Mouse (Mus musculus) E14TG2a.4 (cell line): ENCODE data around the gene Dmkn.

ENCODE experiments used
- H3K27me3 ChIP-seq: 2 replicates; pipeline ENCODE4 v1.6.1; 2014; ENCODE audit warnings: low read length, control low read depth; ENCODE audit not compliant: insufficient read depth
- H3K36me3 ChIP-seq: 2 replicates; pipeline ENCODE4 v1.6.1; 2014; ENCODE audit warnings: low read length, control low read depth; ENCODE audit not compliant: insufficient read depth
- H3K4me1 ChIP-seq: replicated peaks from 2 replicates; pipeline ENCODE4 v1.6.1; 2014; ENCODE audit warnings: low read depth, low read length, control low read depth
- H3K4me3 ChIP-seq: replicated peaks from 2 replicates; pipeline ENCODE4 v1.5.1; 2014; ENCODE audit warnings: mild to moderate bottlenecking, low read length
- H3K9me3 ChIP-seq: 2 replicates; pipeline ENCODE4 v1.6.1; 2014; ENCODE audit warnings: low read length, control low read depth
- CTCF ChIP-seq: conservative IDR thresholded peaks from 2 replicates; pipeline ENCODE4 v1.5.1; 2014; ENCODE audit warnings: low read length
- NANOG ChIP-seq: IDR thresholded peaks from 2 replicates; pipeline ENCODE4 v1.6.1; 2014; ENCODE audit warnings: borderline replicate concordance, low read length, mixed read lengths
- POU5F1 ChIP-seq: IDR thresholded peaks from 2 replicates; pipeline ENCODE4 v1.6.1; 2014; ENCODE audit warnings: low read length, borderline replicate concordance

Dmkn gene

DNA sequence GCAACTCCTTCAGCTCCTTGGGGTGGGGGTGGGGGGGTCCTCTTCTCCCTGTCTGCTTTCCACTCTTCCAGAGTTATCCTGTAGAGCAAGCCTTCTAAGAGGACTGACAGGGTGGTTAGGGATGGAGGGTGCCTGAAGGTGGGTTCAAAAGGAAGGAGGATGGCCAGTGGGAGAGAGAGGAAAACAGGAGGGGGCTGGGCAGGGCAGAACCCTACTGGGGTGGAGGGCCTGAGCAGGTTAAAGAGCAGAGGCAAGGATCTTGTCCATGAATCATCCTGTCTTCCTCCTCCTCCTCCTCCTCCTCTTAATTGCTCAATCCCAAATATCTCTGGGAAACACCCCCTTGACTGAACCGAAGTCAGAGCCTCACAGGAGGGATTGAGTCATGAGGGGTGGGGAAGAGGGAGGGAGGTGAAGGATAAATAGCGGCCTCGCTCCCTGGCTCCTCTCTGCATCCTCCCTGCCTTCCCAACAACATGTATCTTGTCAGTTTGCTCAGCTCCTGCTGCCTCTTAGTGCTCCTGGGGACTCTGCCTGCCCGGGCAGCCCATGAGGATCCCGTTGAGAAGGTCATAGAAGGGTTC is 12.4 kb upstream of the Dmkn start, which contains the start of gene Sbsn:
Gene Sbsn, plus strand, starts transcription at position 386 of the 584 bp plus-strand sequence.
- H3K4me3 ChIP-seq = no peak within 1 kb of the TSS
- H3K9me3 ChIP-seq = peaks cover 10% of the 10 kb centered on the region
- H3K4me1 ChIP-seq = peaks cover 26% of the 10 kb centered on the region
- TF ChIP-seq CTCF (no peak), NANOG (no peak), POU5F1 (no peak)
- peaks cover 22% of the 10 kb centered on the region for H3K27me3 ChIP-seq
- H3K36me3 ChIP-seq = no peaks in the 10 kb centered on the region

DNA sequence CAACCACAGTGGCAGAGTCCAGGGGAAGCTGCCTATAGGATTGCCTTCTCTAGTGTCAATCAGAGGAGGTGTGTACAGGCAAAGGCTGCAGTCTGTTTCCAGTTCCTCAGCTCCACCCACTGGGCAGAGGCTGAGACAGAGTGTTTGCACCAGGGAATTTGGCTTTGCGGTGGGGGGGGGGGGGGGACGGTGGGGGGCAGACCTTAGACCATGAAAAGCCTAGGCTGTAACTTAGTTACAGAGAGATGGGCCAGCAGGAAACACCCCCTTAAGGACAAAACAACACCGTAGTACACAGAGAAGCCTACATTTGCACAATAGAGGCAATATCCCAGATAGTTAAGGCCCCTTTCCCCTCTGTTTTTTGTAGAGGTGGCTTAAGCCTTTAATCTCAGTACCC is 6.6 kb upstream of the Dmkn start:
- Histone ChIP-seq H3K27me3 (peaks cover 33% of the 10 kb centered on the region), H3K36me3 (no peaks in the 10 kb centered on the region), H3K9me3 (peaks cover 10% of the 10 kb centered on the region), H3K4me3 (no peak overlapping the region), H3K4me1 (peaks cover 25% of the 10 kb centered on the region)
- TF ChIP-seq NANOG (no peak), POU5F1 (no peak), CTCF (no peak)

DNA sequence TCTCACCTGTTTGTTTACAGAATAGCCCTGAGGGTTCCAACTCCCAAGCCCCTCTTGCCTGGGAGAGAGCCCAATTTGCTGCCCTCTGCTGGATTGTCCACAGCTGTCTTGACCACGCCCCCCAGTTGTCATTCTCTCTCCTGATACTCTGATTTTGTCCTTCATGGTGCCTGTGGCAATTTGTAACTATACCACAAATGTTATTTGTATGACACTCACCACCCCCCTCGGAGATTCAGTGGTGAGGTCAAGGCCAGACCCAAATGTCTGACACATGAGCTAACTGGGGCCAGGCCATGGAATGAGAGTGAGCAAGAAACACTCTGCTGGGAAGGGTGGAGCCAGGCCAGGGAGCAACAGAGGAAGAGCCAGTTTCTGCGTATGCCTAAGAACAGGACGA is 4.7 kb upstream of the Dmkn start:
- Histone ChIP-seq H3K4me3 (no peak overlapping the region), H3K27me3 (peaks cover 43% of the 10 kb centered on the region), H3K9me3 (peaks cover 10% of the 10 kb centered on the region), H3K36me3 (no peaks in the 10 kb centered on the region), H3K4me1 (peaks cover 36% of the 10 kb centered on the region)
- peak; percentile 20 for TF ChIP-seq CTCF
- no peak for TF ChIP-seq POU5F1

DNA sequence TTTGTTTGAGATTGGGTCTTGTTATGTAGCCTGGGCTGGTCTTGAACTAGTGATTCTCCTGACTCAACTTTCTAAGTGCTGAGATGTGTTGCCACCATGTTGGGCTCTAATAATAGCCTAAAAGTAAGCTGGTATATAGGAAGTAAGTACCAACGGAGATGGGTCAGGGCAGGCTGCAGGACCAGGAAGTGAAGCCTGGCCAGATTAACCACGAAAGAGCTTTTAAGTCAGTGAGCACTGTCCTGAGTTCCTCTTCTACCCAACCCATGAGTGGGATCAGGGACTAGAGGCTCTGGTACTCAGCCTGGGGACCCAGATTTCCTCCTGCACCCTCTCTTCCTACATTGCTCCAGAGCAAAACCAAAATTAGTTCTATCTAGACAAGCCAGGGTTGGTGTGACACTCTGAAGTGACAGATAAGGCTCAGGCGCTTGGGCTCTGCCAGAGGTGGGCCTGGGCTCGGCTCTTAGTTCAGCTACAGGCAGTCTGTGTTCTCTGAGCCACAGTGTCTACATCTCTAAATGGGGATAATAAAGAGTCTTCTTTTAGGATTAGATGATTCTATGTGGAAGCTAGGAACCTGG is 1.7 kb upstream of the Dmkn start:
- TF ChIP-seq POU5F1 = no peak
- TF ChIP-seq NANOG = no peak
- no peak for TF ChIP-seq CTCF
- Histone ChIP-seq H3K9me3 (no peaks in the 10 kb centered on the region), H3K4me1 (peaks cover 45% of the 10 kb centered on the region), H3K36me3 (no peaks in the 10 kb centered on the region), H3K4me3 (no peak overlapping the region), H3K27me3 (peaks cover 47% of the 10 kb centered on the region)

DNA sequence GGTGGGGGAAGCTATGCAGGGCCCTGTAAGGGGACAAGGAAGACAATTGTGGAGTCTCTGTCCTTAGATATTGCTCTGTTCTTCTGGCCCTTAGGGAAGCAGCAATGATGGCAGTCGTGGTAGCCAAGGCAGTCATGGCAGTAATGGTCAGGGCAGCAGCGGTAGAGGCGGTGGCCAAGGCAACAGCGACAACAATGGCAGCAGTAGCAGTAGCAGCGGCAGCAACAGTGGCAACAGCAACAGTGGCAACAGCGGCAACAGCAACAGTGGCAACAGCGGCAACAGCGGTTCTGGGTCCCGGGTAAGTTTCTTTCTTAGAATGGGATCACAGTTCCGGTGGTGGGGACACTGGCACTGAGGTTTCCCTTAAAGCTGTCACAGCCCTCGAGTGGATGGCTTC is 1.6 kb downstream of the Dmkn start:
- Histone ChIP-seq H3K9me3 (no peaks in the 10 kb centered on the region), H3K4me1 (peaks cover 52% of the 10 kb centered on the region), H3K4me3 (no peak overlapping the region), H3K36me3 (no peaks in the 10 kb centered on the region), H3K27me3 (peaks cover 64% of the 10 kb centered on the region)
- no peak for TF ChIP-seq NANOG
- TF ChIP-seq CTCF = no peak
- TF ChIP-seq POU5F1 = no peak

DNA sequence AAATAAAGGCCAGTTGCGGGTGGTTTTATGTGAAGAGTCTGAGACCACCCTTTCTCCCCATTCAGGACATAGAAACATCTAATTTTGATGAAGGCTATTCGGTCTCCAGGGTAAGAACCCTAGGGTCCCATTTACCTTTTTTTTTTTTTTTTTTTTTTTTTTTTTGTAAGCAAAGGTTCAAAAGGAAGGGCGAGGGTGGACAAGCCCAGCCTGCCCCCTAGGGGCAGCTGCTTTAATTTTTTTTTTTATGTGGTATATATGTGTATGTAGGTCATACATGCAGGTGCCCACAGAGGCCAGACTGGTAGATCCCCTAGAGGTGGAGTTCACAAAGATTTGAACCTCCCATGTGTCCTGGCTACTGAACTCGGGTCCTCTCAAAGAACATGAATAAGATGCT is 2.9 kb downstream of the Dmkn start:
- Histone ChIP-seq H3K27me3 (peaks cover 69% of the 10 kb centered on the region), H3K36me3 (no peaks in the 10 kb centered on the region), H3K4me1 (peaks cover 55% of the 10 kb centered on the region), H3K4me3 (no peak overlapping the region), H3K9me3 (no peaks in the 10 kb centered on the region)
- TF ChIP-seq CTCF (peak; percentile 16; the same call in 1 of the 2 replicates), NANOG (no peak), POU5F1 (no peak)

DNA sequence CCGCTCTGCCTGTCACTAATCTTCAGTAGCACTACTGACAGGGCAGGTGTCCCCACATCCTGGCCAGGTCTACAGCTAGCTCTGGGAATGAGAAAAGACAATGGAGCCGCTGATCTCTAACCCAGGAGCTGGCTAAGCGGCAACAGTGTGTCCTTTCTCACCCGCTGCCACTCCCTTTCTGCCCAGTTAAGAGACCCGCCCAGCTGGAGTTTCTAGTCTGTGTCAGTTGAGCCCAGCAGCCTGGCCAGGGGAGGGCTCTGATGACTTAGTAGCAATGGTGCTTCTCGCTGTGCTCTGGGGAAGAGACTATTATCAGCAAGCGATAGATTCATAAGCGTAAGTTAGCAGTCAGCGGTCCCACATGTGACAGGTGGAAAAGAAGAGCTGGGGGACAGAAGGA is 5.7 kb downstream of the Dmkn start:
- no peak for TF ChIP-seq CTCF
- no peak for TF ChIP-seq NANOG
- TF ChIP-seq POU5F1 = no peak
- H3K4me1 ChIP-seq = peaks cover 40% of the 10 kb centered on the region

DNA sequence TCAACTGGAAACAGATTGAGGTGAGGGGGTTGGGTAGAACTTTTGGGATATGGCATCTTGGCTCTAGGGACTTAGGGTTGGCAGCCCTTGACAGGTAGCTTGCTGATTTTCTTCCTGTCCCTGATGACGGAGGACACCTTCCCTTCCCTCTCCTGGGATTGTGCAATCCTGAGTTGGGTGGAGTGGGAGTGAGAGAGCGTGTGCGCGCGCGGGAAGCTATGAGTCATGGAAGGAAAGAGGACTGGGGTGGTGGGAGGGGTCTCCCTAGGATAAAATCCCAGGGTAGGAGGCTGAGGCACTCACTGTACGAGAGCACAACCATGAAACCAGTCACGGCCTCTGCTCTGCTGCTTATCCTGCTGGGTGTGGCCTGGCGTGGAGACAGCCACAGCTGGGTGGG is 12.5 kb downstream of the Dmkn start:
- TF ChIP-seq CTCF = no peak
- TF ChIP-seq NANOG = no peak
- no peak for TF ChIP-seq POU5F1
- no peaks in the 10 kb centered on the region for H3K36me3 ChIP-seq

More for the DNA sequence above, 5.7 kb downstream of the Dmkn start:
- Histone ChIP-seq H3K36me3 (no peaks in the 10 kb centered on the region), H3K9me3 (peaks cover 6% of the 10 kb centered on the region; the same call in 1 of the 2 replicates), H3K27me3 (peaks cover 58% of the 10 kb centered on the region), H3K4me3 (no peak overlapping the region)

DNA sequence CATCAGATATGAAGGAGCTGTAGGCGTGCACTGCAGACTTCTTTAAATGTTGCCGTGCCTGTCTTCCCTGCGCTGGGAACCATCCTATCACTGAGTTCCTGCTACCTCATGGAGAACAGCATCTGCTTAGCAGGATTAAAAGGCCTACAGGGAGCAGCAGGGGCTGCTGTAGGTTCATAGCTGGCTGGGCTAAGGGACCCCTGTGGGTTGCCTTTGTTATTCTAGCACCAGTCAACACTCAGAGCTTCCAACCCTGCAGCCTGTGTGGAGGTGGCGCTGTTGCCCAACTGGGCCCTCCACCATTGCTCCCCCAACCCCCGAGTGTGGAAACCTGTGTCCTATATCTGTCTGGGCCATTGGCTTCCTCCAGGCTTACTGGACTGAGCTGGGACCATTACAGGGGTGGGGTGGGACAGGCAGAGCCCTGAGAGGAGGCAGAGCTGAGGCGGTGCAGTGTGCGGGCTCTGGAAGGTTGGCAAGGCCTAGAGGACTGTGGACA is 13.6 kb downstream of the Dmkn start:
- Histone ChIP-seq H3K4me3 (no peak overlapping the region), H3K9me3 (peaks cover 6% of the 10 kb centered on the region; the same call in 1 of the 2 replicates), H3K4me1 (peaks cover 36% of the 10 kb centered on the region), H3K27me3 (peaks cover 50% of the 10 kb centered on the region), H3K36me3 (no peaks in the 10 kb centered on the region)
- TF ChIP-seq NANOG (no peak), CTCF (peak; percentile 13; the same call in 1 of the 2 replicates)

More for the DNA sequence above, 12.5 kb downstream of the Dmkn start:
- H3K27me3 ChIP-seq = peaks cover 53% of the 10 kb centered on the region
- H3K9me3 ChIP-seq = peaks cover 6% of the 10 kb centered on the region; the same call in 1 of the 2 replicates
- H3K4me1 ChIP-seq = peaks cover 38% of the 10 kb centered on the region
- no peak overlapping the region for H3K4me3 ChIP-seq
